Mouse (Mus musculus) left cerebral cortex, postnatal 4 days (tissue): ENCODE results near the gene Radil. TPM values are rescaled to one million over a fixed set of nuclear protein-coding genes. Genes with fewer than 3 reads are reported as not detected.
A peak's percentile ranks its signal among the peaks of the same experiment; 100 is the strongest.

Experiments
- DNase-seq: peaks from one replicate; pipeline ENCODE4 v3.0.0-alpha.2; 2022
- intact Hi-C: fragments of 180-260 bp; cut with DNase I; formaldehyde crosslinking; loops from one replicate; pipeline ENCODE4 v1.15.1; 2025
- total RNA-seq, 2 experiments: library from RNA; stranded (reverse); gene quantifications; 2 replicates each; pipeline ENCODE4 v1.2.3; 2021

Radil gene
- total RNA-seq, 2 experiments from 2014 or later = 24.0 to 27.9 TPM

- intact Hi-C loops = no loop called here
- DNase-seq = no peak
Measured at GRCm38 (mm10) chr5:142489955-142490707, 60.8 kb downstream of the Radil start.

GRCm38 (mm10) chr5:142486654-142487053 lies 64.2 kb downstream of the Radil start:
- no peak for DNase-seq
- intact Hi-C loops = no loop called here

- no peak for DNase-seq
- intact Hi-C loops = no loop called here
Measured at GRCm38 (mm10) chr5:142483581-142483980, 67.3 kb downstream of the Radil start.

GRCm38 (mm10) chr5:142482512-142482911 lies 68.4 kb downstream of the Radil start:
- intact Hi-C loops = no loop called here
- no peak for DNase-seq

GRCm38 (mm10) chr5:142478829-142479435 lies 72.0 kb downstream of the Radil start:
- intact Hi-C loops = loop anchor here (2.0 kb wide), 1 partner anchor 72 kb away; the partner anchor contains the start of gene Radil
- DNase-seq = peak; percentile 90

- intact Hi-C loops = loop anchor here (2.0 kb wide), 1 partner anchor 73 kb away; the partner anchor contains the start of gene Radil
- no peak for DNase-seq
Measured at GRCm38 (mm10) chr5:142477866-142478615, 72.9 kb downstream of the Radil start.

GRCm38 (mm10) chr5:142477346-142477745 lies 73.6 kb downstream of the Radil start:
- peak; percentile 55 for DNase-seq
- intact Hi-C loops = no loop called here

- intact Hi-C loops = no loop called here
- no peak for DNase-seq
Measured at GRCm38 (mm10) chr5:142475669-142476068, 75.2 kb downstream of the Radil start.

- peak; percentile 49 for DNase-seq
- intact Hi-C loops = no loop called here
Measured at GRCm38 (mm10) chr5:142473696-142474095, 77.2 kb downstream of the Radil start.

- DNase-seq = no peak
- intact Hi-C loops = no loop called here
Measured at GRCm38 (mm10) chr5:142469796-142470195, 81.1 kb downstream of the Radil start.

- intact Hi-C loops = no loop called here
Measured at GRCm38 (mm10) chr5:142468375-142468774, 82.5 kb downstream of the Radil start.

GRCm38 (mm10) chr5:142463461-142464454 lies 87.1 kb downstream of the Radil start, which contains the start of gene Ap5z1:
Gene Ap5z1, plus strand, starts transcription at chr5:142463944.
- intact Hi-C loops = no loop called here
- peak; percentile 98 for DNase-seq

More at GRCm38 (mm10) chr5:142468375-142468774, 82.5 kb downstream of the Radil start:
- DNase-seq = no peak

- intact Hi-C loops = no loop called here
- no peak for DNase-seq
Measured at GRCm38 (mm10) chr5:142463011-142463410, 87.9 kb downstream of the Radil start.

GRCm38 (mm10) chr5:142462641-142462948 lies 88.3 kb downstream of the Radil start:
- intact Hi-C loops = no loop called here
- DNase-seq = no peak

GRCm38 (mm10) chr5:142461942-142462640 lies 88.8 kb downstream of the Radil start:
- DNase-seq = no peak
- intact Hi-C loops = no loop called here

- no peak for DNase-seq
- intact Hi-C loops = no loop called here
Measured at GRCm38 (mm10) chr5:142459834-142460233, 91.1 kb downstream of the Radil start.

GRCm38 (mm10) chr5:142458791-142459557 lies 91.9 kb downstream of the Radil start:
- no peak for DNase-seq
- intact Hi-C loops = no loop called here

- intact Hi-C loops = no loop called here
- DNase-seq = no peak
Measured at GRCm38 (mm10) chr5:142457345-142457744, 93.6 kb downstream of the Radil start.

GRCm38 (mm10) chr5:142456318-142456717 lies 94.6 kb downstream of the Radil start:
- DNase-seq = no peak
- intact Hi-C loops = no loop called here
